Mouse (Mus musculus): Measurements from ENCODE around the gene Gramd1a. TPM values are rescaled to one million over a fixed set of nuclear protein-coding genes. Genes with fewer than 3 reads are reported as not detected.

Gene Gramd1a
- polyA plus RNA-seq, 1 experiment from 2014 or later = 180 TPM

GRCm38 (mm10) chr7:31096892-31097564 is 58.7 kb downstream of the Gramd1a start:
- Histone ChIP-seq H3K36me3 (ENCODE audit: control insufficient read depth, insufficient read depth, low read length) (no peaks in the 10 kb centered on the region), H3K9me3 (ENCODE audit: control insufficient read depth, low read length) (no peaks in the 10 kb centered on the region), H3K4me3 (ENCODE audit: low read depth, low read length) (no peak overlapping the region), H3K27ac (ENCODE audit: low read depth, low read length) (no peak overlapping the region), H3K27me3 (ENCODE audit: control insufficient read depth, insufficient read depth, low read length) (no peaks in the 10 kb centered on the region), H3K4me2 (ENCODE audit: low read depth, low read length) (no peak overlapping the region), H3K4me1 (ENCODE audit: control insufficient read depth, insufficient read depth, low read length) (no peaks in the 10 kb centered on the region), H3K9ac (replicated peaks; ENCODE audit: low read depth, low read length) (no peak overlapping the region)
- no peak for ATAC-seq (ENCODE audit: low read depth)
- WGBS = 75% methylated on average over 9 of the region's 9 CpGs

- H3K9me3 ChIP-seq (ENCODE audit: control insufficient read depth, low read length) = no peaks in the 10 kb centered on the region
- WGBS = 29% methylated on average over 10 of the region's 12 CpGs
Measured at GRCm38 (mm10) chr7:31094774-31095501, 60.8 kb downstream of the Gramd1a start.

GRCm38 (mm10) chr7:31089721-31090120 is 66.0 kb downstream of the Gramd1a start:
- ATAC-seq (ENCODE audit: low read depth) = no peak
- Histone ChIP-seq H3K9ac (replicated peaks; ENCODE audit: low read depth, low read length) (no peak overlapping the region), H3K4me2 (ENCODE audit: low read depth, low read length) (no peak overlapping the region), H3K4me1 (ENCODE audit: control insufficient read depth, insufficient read depth, low read length) (0 out of 2 replicates have a peak, but pooled peaks cover 3% of the 10 kb centered on the region), H3K36me3 (ENCODE audit: control insufficient read depth, insufficient read depth, low read length) (no peaks in the 10 kb centered on the region), H3K4me3 (ENCODE audit: low read depth, low read length) (no peak overlapping the region), H3K27me3 (ENCODE audit: control insufficient read depth, insufficient read depth, low read length) (no peaks in the 10 kb centered on the region), H3K9me3 (ENCODE audit: control insufficient read depth, low read length) (no peaks in the 10 kb centered on the region), H3K27ac (ENCODE audit: low read depth, low read length) (no peak overlapping the region)
- 98% methylated on average over 2 of the region's 2 CpGs for WGBS

More at GRCm38 (mm10) chr7:31094774-31095501, 60.8 kb downstream of the Gramd1a start:
- H3K4me2 ChIP-seq (ENCODE audit: low read depth, low read length) = no peak overlapping the region
- H3K27ac ChIP-seq (ENCODE audit: low read depth, low read length) = no peak overlapping the region
- no peaks in the 10 kb centered on the region for H3K27me3 ChIP-seq (ENCODE audit: control insufficient read depth, insufficient read depth, low read length)
- no peaks in the 10 kb centered on the region for H3K4me1 ChIP-seq (ENCODE audit: control insufficient read depth, insufficient read depth, low read length)
- no peak overlapping the region for H3K9ac ChIP-seq (replicated peaks; ENCODE audit: low read depth, low read length)
- H3K4me3 ChIP-seq (ENCODE audit: low read depth, low read length) = no peak overlapping the region
- ATAC-seq (ENCODE audit: low read depth) = no peak
- H3K36me3 ChIP-seq (ENCODE audit: control insufficient read depth, insufficient read depth, low read length) = no peaks in the 10 kb centered on the region

GRCm38 (mm10) chr7:31088206-31088605 is 67.5 kb downstream of the Gramd1a start:
- Histone ChIP-seq H3K27me3 (ENCODE audit: control insufficient read depth, insufficient read depth, low read length) (no peaks in the 10 kb centered on the region), H3K9ac (replicated peaks; ENCODE audit: low read depth, low read length) (no peak overlapping the region), H3K36me3 (ENCODE audit: control insufficient read depth, insufficient read depth, low read length) (no peaks in the 10 kb centered on the region), H3K4me3 (ENCODE audit: low read depth, low read length) (no peak overlapping the region), H3K4me1 (ENCODE audit: control insufficient read depth, insufficient read depth, low read length) (0 out of 2 replicates have a peak, but pooled peaks cover 3% of the 10 kb centered on the region), H3K4me2 (ENCODE audit: low read depth, low read length) (no peak overlapping the region), H3K9me3 (ENCODE audit: control insufficient read depth, low read length) (no peaks in the 10 kb centered on the region), H3K27ac (ENCODE audit: low read depth, low read length) (no peak overlapping the region)
- WGBS = 81% methylated on average over 3 of the region's 3 CpGs
- ATAC-seq (ENCODE audit: low read depth) = no peak

- ATAC-seq (ENCODE audit: low read depth) = no peak
- no peaks in the 10 kb centered on the region for H3K36me3 ChIP-seq (ENCODE audit: control insufficient read depth, insufficient read depth, low read length)
- 0 out of 2 replicates have a peak, but pooled peaks cover 3% of the 10 kb centered on the region for H3K4me1 ChIP-seq (ENCODE audit: control insufficient read depth, insufficient read depth, low read length)
- H3K9ac ChIP-seq (replicated peaks; ENCODE audit: low read depth, low read length) = no peak overlapping the region
- H3K4me2 ChIP-seq (ENCODE audit: low read depth, low read length) = no peak overlapping the region
- no peak overlapping the region for H3K27ac ChIP-seq (ENCODE audit: low read depth, low read length)
- H3K27me3 ChIP-seq (ENCODE audit: control insufficient read depth, insufficient read depth, low read length) = no peaks in the 10 kb centered on the region
- H3K4me3 ChIP-seq (ENCODE audit: low read depth, low read length) = no peak overlapping the region
- H3K9me3 ChIP-seq (ENCODE audit: control insufficient read depth, low read length) = no peaks in the 10 kb centered on the region
- WGBS = 67% methylated on average over 2 of the region's 2 CpGs
Measured at GRCm38 (mm10) chr7:31087262-31087661, 68.4 kb downstream of the Gramd1a start.

- Histone ChIP-seq H3K9me3 (ENCODE audit: control insufficient read depth, low read length) (no peaks in the 10 kb centered on the region), H3K4me3 (ENCODE audit: low read depth, low read length) (no peak overlapping the region), H3K4me2 (ENCODE audit: low read depth, low read length) (no peak overlapping the region), H3K27ac (ENCODE audit: low read depth, low read length) (no peak overlapping the region), H3K4me1 (ENCODE audit: control insufficient read depth, insufficient read depth, low read length) (0 out of 2 replicates have a peak, but pooled peaks cover 3% of the 10 kb centered on the region), H3K36me3 (ENCODE audit: control insufficient read depth, insufficient read depth, low read length) (no peaks in the 10 kb centered on the region), H3K27me3 (ENCODE audit: control insufficient read depth, insufficient read depth, low read length) (no peaks in the 10 kb centered on the region), H3K9ac (replicated peaks; ENCODE audit: low read depth, low read length) (no peak overlapping the region)
- WGBS = 88% methylated on average over 9 of the region's 9 CpGs
- ATAC-seq (ENCODE audit: low read depth) = no peak
Measured at GRCm38 (mm10) chr7:31086175-31086755, 69.4 kb downstream of the Gramd1a start.

- Histone ChIP-seq H3K4me3 (ENCODE audit: low read depth, low read length) (no peak overlapping the region), H3K9ac (replicated peaks; ENCODE audit: low read depth, low read length) (no peak overlapping the region), H3K4me2 (ENCODE audit: low read depth, low read length) (no peak overlapping the region), H3K4me1 (ENCODE audit: control insufficient read depth, insufficient read depth, low read length) (0 out of 2 replicates have a peak, but pooled peaks cover 3% of the 10 kb centered on the region), H3K27me3 (ENCODE audit: control insufficient read depth, insufficient read depth, low read length) (no peaks in the 10 kb centered on the region), H3K36me3 (ENCODE audit: control insufficient read depth, insufficient read depth, low read length) (no peaks in the 10 kb centered on the region), H3K27ac (ENCODE audit: low read depth, low read length) (no peak overlapping the region), H3K9me3 (ENCODE audit: control insufficient read depth, low read length) (no peaks in the 10 kb centered on the region)
- no peak for ATAC-seq (ENCODE audit: low read depth)
- WGBS = 18% methylated on average over 3 of the region's 3 CpGs
Measured at GRCm38 (mm10) chr7:31085171-31085570, 70.5 kb downstream of the Gramd1a start.

- Histone ChIP-seq H3K4me3 (ENCODE audit: low read depth, low read length) (no peak overlapping the region), H3K27me3 (ENCODE audit: control insufficient read depth, insufficient read depth, low read length) (no peaks in the 10 kb centered on the region), H3K4me1 (ENCODE audit: control insufficient read depth, insufficient read depth, low read length) (0 out of 2 replicates have a peak, but pooled peaks cover 3% of the 10 kb centered on the region), H3K9ac (replicated peaks; ENCODE audit: low read depth, low read length) (no peak overlapping the region), H3K9me3 (ENCODE audit: control insufficient read depth, low read length) (no peaks in the 10 kb centered on the region), H3K36me3 (ENCODE audit: control insufficient read depth, insufficient read depth, low read length) (no peaks in the 10 kb centered on the region), H3K27ac (ENCODE audit: low read depth, low read length) (no peak overlapping the region), H3K4me2 (ENCODE audit: low read depth, low read length) (no peak overlapping the region)
- ATAC-seq (ENCODE audit: low read depth) = no peak
- WGBS = 56% methylated on average over 9 of the region's 9 CpGs
Measured at GRCm38 (mm10) chr7:31084140-31084539, 71.6 kb downstream of the Gramd1a start.

Data from neural tube, embryonic 14.5 days (tissue).